Mouse (Mus musculus): ENCODE measurements around the gene Nup43. TPM values are rescaled to one million over a fixed set of nuclear protein-coding genes. Genes with fewer than 3 reads are reported as not detected.

Gene Nup43
- polyA plus RNA-seq, 1 experiment from 2014 or later = 38.3 TPM

GRCm38 (mm10) chr10:7686902-7687301 lies 19.6 kb downstream of the Nup43 start:
- Histone ChIP-seq H3K4me2 (replicated peaks) (no peak overlapping the region), H3K36me3 (peaks cover 16% of the 10 kb centered on the region), H3K9ac (no peak overlapping the region), H3K9me3 (replicated peaks) (no peaks in the 10 kb centered on the region), H3K4me3 (replicated peaks) (no peak overlapping the region), H3K4me1 (peaks cover 10% of the 10 kb centered on the region; the same call in 1 of the 2 replicates), H3K27ac (replicated peaks) (no peak overlapping the region), H3K27me3 (no peaks in the 10 kb centered on the region)
- no peak for ATAC-seq (ENCODE audit: insufficient number of reproducible peaks, low FRiP score, low TSS enrichment, low read depth)
- 92% methylated on average over 6 of the region's 6 CpGs for WGBS

- H3K9ac ChIP-seq = no peak overlapping the region
- no peaks in the 10 kb centered on the region for H3K27me3 ChIP-seq
- H3K36me3 ChIP-seq = peaks cover 65% of the 10 kb centered on the region
- no peak overlapping the region for H3K4me2 ChIP-seq (replicated peaks)
- H3K27ac ChIP-seq (replicated peaks) = no peak overlapping the region
- H3K4me1 ChIP-seq = no peaks in the 10 kb centered on the region
- no peak overlapping the region for H3K4me3 ChIP-seq (replicated peaks)
- no peaks in the 10 kb centered on the region for H3K9me3 ChIP-seq (replicated peaks)
- ATAC-seq (ENCODE audit: insufficient number of reproducible peaks, low FRiP score, low TSS enrichment, low read depth) = no peak
Measured at GRCm38 (mm10) chr10:7695286-7695685, 28.0 kb downstream of the Nup43 start.

GRCm38 (mm10) chr10:7700120-7700519 lies 32.8 kb downstream of the Nup43 start:
- no peak overlapping the region for H3K9ac ChIP-seq
- no peaks in the 10 kb centered on the region for H3K27me3 ChIP-seq
- no peak overlapping the region for H3K4me3 ChIP-seq (replicated peaks)
- no peak overlapping the region for H3K27ac ChIP-seq (replicated peaks)
- H3K4me1 ChIP-seq = no peaks in the 10 kb centered on the region
- 85% methylated on average over 3 of the region's 3 CpGs for WGBS
- H3K4me2 ChIP-seq (replicated peaks) = no peak overlapping the region
- H3K9me3 ChIP-seq (replicated peaks) = no peaks in the 10 kb centered on the region
- ATAC-seq (ENCODE audit: insufficient number of reproducible peaks, low FRiP score, low TSS enrichment, low read depth) = no peak
- H3K36me3 ChIP-seq = peaks cover 70% of the 10 kb centered on the region

- no peaks in the 10 kb centered on the region for H3K27me3 ChIP-seq
- H3K4me1 ChIP-seq = no peaks in the 10 kb centered on the region
- peaks cover 75% of the 10 kb centered on the region for H3K36me3 ChIP-seq
- WGBS = 91% methylated on average over 6 of the region's 6 CpGs
- no peak overlapping the region for H3K4me3 ChIP-seq (replicated peaks)
- H3K9me3 ChIP-seq (replicated peaks) = no peaks in the 10 kb centered on the region
- no peak overlapping the region for H3K9ac ChIP-seq
- ATAC-seq (ENCODE audit: insufficient number of reproducible peaks, low FRiP score, low TSS enrichment, low read depth) = no peak
- H3K4me2 ChIP-seq (replicated peaks) = no peak overlapping the region
- H3K27ac ChIP-seq (replicated peaks) = no peak overlapping the region
Measured at GRCm38 (mm10) chr10:7702586-7702985, 35.3 kb downstream of the Nup43 start.

GRCm38 (mm10) chr10:7710121-7710520 lies 42.8 kb downstream of the Nup43 start:
- H3K4me2 ChIP-seq (replicated peaks) = no peak overlapping the region
- no peak overlapping the region for H3K27ac ChIP-seq (replicated peaks)
- no peaks in the 10 kb centered on the region for H3K27me3 ChIP-seq
- H3K4me3 ChIP-seq (replicated peaks) = no peak overlapping the region
- peaks cover 52% of the 10 kb centered on the region for H3K36me3 ChIP-seq
- no peaks in the 10 kb centered on the region for H3K4me1 ChIP-seq
- WGBS = 91% methylated on average over 5 of the region's 5 CpGs
- H3K9ac ChIP-seq = no peak overlapping the region
- ATAC-seq (ENCODE audit: insufficient number of reproducible peaks, low FRiP score, low TSS enrichment, low read depth) = no peak
- H3K9me3 ChIP-seq (replicated peaks) = no peaks in the 10 kb centered on the region

GRCm38 (mm10) chr10:7712506-7712905 lies 45.2 kb downstream of the Nup43 start:
- WGBS = 94% methylated on average over 13 of the region's 13 CpGs
- Histone ChIP-seq H3K36me3 (peaks cover 39% of the 10 kb centered on the region), H3K4me3 (replicated peaks) (no peak overlapping the region), H3K27me3 (no peaks in the 10 kb centered on the region), H3K4me1 (no peaks in the 10 kb centered on the region), H3K9ac (no peak overlapping the region), H3K4me2 (replicated peaks) (no peak overlapping the region), H3K9me3 (replicated peaks) (no peaks in the 10 kb centered on the region), H3K27ac (replicated peaks) (no peak overlapping the region)
- no peak for ATAC-seq (ENCODE audit: insufficient number of reproducible peaks, low FRiP score, low TSS enrichment, low read depth)

- no peaks in the 10 kb centered on the region for H3K4me1 ChIP-seq
- ATAC-seq (ENCODE audit: insufficient number of reproducible peaks, low FRiP score, low TSS enrichment, low read depth) = no peak
- no peaks in the 10 kb centered on the region for H3K9me3 ChIP-seq (replicated peaks)
- H3K4me2 ChIP-seq (replicated peaks) = no peak overlapping the region
- H3K9ac ChIP-seq = no peak overlapping the region
- H3K27me3 ChIP-seq = no peaks in the 10 kb centered on the region
- 78% methylated on average over 7 of the region's 7 CpGs for WGBS
- H3K27ac ChIP-seq (replicated peaks) = no peak overlapping the region
- H3K4me3 ChIP-seq (replicated peaks) = no peak overlapping the region
- H3K36me3 ChIP-seq = peaks cover 32% of the 10 kb centered on the region
Measured at GRCm38 (mm10) chr10:7715056-7715455, 47.8 kb downstream of the Nup43 start.

- Histone ChIP-seq H3K27ac (replicated peaks) (peak within 1 kb of the TSS; percentile 84), H3K36me3 (no peaks in the 10 kb centered on the region), H3K4me3 (replicated peaks) (peak within 1 kb of the TSS; percentile 88), H3K9me3 (replicated peaks) (no peaks in the 10 kb centered on the region), H3K4me2 (replicated peaks) (peak within 1 kb of the TSS; percentile 77), H3K9ac (peak within 1 kb of the TSS; percentile 65), H3K4me1 (peaks cover 5% of the 10 kb centered on the region), H3K27me3 (no peaks in the 10 kb centered on the region)
- under 1% methylated on average over 49 of the region's 49 CpGs for WGBS
- peak; percentile 97 for ATAC-seq (ENCODE audit: insufficient number of reproducible peaks, low FRiP score, low TSS enrichment, low read depth)
Measured at GRCm38 (mm10) chr10:7725751-7726500, 58.6 kb downstream of the Nup43 start, which contains the start of gene Katna1. TSS of gene Katna1 (plus strand) at chr10:7726000.

GRCm38 (mm10) chr10:7726501-7726812 lies 59.2 kb downstream of the Nup43 start:
- no peak for ATAC-seq (ENCODE audit: insufficient number of reproducible peaks, low FRiP score, low TSS enrichment, low read depth)
- H3K9ac ChIP-seq = peak overlapping the region; percentile 65
- peak overlapping the region; percentile 77 for H3K4me2 ChIP-seq (replicated peaks)
- peak overlapping the region; percentile 88 for H3K4me3 ChIP-seq (replicated peaks)
- H3K9me3 ChIP-seq (replicated peaks) = no peaks in the 10 kb centered on the region
- no peaks in the 10 kb centered on the region for H3K27me3 ChIP-seq
- H3K36me3 ChIP-seq = no peaks in the 10 kb centered on the region
- peaks cover 5% of the 10 kb centered on the region for H3K4me1 ChIP-seq
- 0% methylated on average over 8 of the region's 8 CpGs for WGBS
- H3K27ac ChIP-seq (replicated peaks) = peak overlapping the region; percentile 84

GRCm38 (mm10) chr10:7727011-7727410 lies 59.7 kb downstream of the Nup43 start:
- H3K36me3 ChIP-seq = no peaks in the 10 kb centered on the region
- no peak overlapping the region; the same call in 1 of the 2 replicates for H3K9ac ChIP-seq
- no peaks in the 10 kb centered on the region for H3K9me3 ChIP-seq (replicated peaks)
- ATAC-seq (ENCODE audit: insufficient number of reproducible peaks, low FRiP score, low TSS enrichment, low read depth) = no peak
- 17% methylated on average over 3 of the region's 3 CpGs for WGBS
- H3K27me3 ChIP-seq = no peaks in the 10 kb centered on the region
- H3K4me2 ChIP-seq (replicated peaks) = peak overlapping the region; percentile 77
- H3K4me1 ChIP-seq = peaks cover 5% of the 10 kb centered on the region
- H3K27ac ChIP-seq (replicated peaks) = no peak overlapping the region
- H3K4me3 ChIP-seq (replicated peaks) = peak overlapping the region; percentile 88
